Mouse (Mus musculus): ENCODE results near the gene Pik3r5. TPM values are rescaled to one million over a fixed set of nuclear protein-coding genes. Genes with fewer than 3 reads are reported as not detected.

Pik3r5 gene
- polyA plus RNA-seq, 1 experiment: 9.5 TPM

GRCm38 (mm10) chr11:68440965-68441364, 9.0 kb downstream of the Pik3r5 start:
- no peaks in the 10 kb centered on the region for H3K9me3 ChIP-seq
- H3K27me3 ChIP-seq (replicated peaks): peaks cover 35% of the 10 kb centered on the region
- no peaks in the 10 kb centered on the region for H3K4me1 ChIP-seq
- no peak overlapping the region for H3K4me3 ChIP-seq (replicated peaks)
- TF ChIP-seq FLI1 (IDR thresholded peaks at IDR 0.05; ENCODE audit: low read length) (no peak), GATA1 (IDR thresholded peaks at IDR 0.05; ENCODE audit: borderline replicate concordance, low read length) (no peak)
- H3K36me3 ChIP-seq (replicated peaks; ENCODE audit: low read length): no peaks in the 10 kb centered on the region

GRCm38 (mm10) chr11:68442346-68442745, 10.4 kb downstream of the Pik3r5 start:
- peaks cover 35% of the 10 kb centered on the region for H3K27me3 ChIP-seq (replicated peaks)
- no peaks in the 10 kb centered on the region for H3K4me1 ChIP-seq
- H3K4me3 ChIP-seq (replicated peaks): no peak overlapping the region
- no peaks in the 10 kb centered on the region for H3K9me3 ChIP-seq
- no peaks in the 10 kb centered on the region for H3K36me3 ChIP-seq (replicated peaks; ENCODE audit: low read length)
- TF ChIP-seq FLI1 (IDR thresholded peaks at IDR 0.05; ENCODE audit: low read length) (no peak), GATA1 (IDR thresholded peaks at IDR 0.05; ENCODE audit: borderline replicate concordance, low read length) (no peak)

DNA sequence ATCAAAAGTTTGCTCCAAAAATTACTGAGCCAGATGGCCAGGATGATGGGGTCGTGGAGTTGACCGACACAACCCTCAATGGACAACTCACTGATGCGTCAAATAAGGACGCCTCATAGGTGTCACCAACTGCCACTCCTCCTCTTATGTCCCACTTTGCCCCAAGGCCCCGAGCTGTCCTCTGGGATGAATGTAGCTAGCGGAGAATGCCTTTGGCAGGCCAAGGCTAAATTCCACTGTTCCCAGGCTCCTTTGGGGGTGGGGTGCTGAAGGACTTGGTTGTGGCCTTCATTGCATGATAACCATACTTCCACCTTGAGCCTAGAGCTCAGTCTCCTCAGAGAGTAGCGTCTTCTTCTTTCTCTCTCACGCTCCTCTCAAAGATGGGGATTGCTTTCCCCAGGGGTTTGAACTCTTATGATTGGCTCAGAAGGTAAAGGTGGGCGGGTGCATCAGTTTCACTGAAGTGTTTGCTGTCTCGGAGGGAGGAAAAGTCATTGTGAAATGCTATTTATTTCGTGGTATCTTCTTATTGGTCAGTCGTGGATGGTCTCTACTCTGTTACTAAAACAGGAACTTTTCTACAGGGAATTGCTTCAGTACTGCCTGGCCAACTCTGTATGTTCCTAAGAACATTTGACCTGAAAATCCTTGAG, 11.2 kb downstream of the Pik3r5 start:
- Histone ChIP-seq H3K4me3 (replicated peaks) (no peak overlapping the region), H3K4me1 (no peaks in the 10 kb centered on the region), H3K27me3 (replicated peaks) (peaks cover 34% of the 10 kb centered on the region), H3K36me3 (replicated peaks; ENCODE audit: low read length) (no peaks in the 10 kb centered on the region), H3K9me3 (no peaks in the 10 kb centered on the region)
- TF ChIP-seq FLI1 (IDR thresholded peaks at IDR 0.05; ENCODE audit: low read length) (no peak), GATA1 (IDR thresholded peaks at IDR 0.05; ENCODE audit: borderline replicate concordance, low read length) (no peak)

DNA sequence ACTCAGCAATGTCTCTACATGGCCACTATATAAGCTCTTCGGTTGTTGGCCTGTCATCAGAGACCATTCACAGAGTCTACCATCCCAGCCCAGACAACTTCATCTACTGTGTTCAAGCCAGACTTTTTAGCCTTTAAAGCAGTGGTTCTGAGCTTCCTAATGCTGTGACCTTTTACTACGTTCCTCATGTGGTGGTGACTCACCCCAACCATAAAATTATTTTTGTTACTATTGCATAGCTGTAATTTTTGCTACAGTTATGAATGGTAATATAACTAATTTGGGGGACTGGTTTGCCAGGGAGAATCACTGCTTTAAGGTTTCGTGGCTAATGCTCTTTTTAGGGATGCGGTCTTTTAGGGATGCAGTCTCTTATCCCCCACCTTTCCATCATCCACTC, 14.0 kb downstream of the Pik3r5 start:
- TF ChIP-seq GATA1 (IDR thresholded peaks at IDR 0.05; ENCODE audit: borderline replicate concordance, low read length): no peak
- no peak for TF ChIP-seq FLI1 (IDR thresholded peaks at IDR 0.05; ENCODE audit: low read length)
- no peaks in the 10 kb centered on the region for H3K9me3 ChIP-seq
- peaks cover 3% of the 10 kb centered on the region; the same call in 1 of the 2 replicates for H3K4me1 ChIP-seq
- H3K27me3 ChIP-seq (replicated peaks): peaks cover 34% of the 10 kb centered on the region
- no peaks in the 10 kb centered on the region for H3K36me3 ChIP-seq (replicated peaks; ENCODE audit: low read length)
- H3K4me3 ChIP-seq (replicated peaks): no peak overlapping the region

DNA sequence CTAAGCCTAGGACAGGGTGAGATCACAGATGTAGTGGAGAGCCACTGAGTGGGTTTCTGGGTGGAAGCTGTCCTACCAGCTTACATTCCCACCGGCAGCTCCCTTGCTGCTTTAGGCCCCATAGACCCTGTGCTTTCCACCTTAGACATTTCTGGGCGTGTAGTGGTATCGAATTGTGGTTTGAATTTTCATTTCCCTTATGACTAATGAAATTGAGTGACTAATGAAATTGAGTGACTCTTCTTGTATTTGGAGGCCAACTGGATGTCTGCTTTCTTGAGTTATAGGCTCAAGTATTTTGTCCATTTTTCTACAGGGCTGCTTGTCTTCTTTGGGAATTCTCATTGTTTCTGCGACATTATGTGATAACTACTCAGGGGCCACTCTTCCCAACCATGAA, 14.6 kb downstream of the Pik3r5 start:
- no peak overlapping the region for H3K4me3 ChIP-seq (replicated peaks)
- peaks cover 38% of the 10 kb centered on the region for H3K27me3 ChIP-seq (replicated peaks)
- TF ChIP-seq GATA1 (IDR thresholded peaks at IDR 0.05; ENCODE audit: borderline replicate concordance, low read length): no peak
- no peak for TF ChIP-seq FLI1 (IDR thresholded peaks at IDR 0.05; ENCODE audit: low read length)
- peaks cover 3% of the 10 kb centered on the region; the same call in 1 of the 2 replicates for H3K4me1 ChIP-seq
- H3K9me3 ChIP-seq: no peaks in the 10 kb centered on the region
- no peaks in the 10 kb centered on the region for H3K36me3 ChIP-seq (replicated peaks; ENCODE audit: low read length)

DNA sequence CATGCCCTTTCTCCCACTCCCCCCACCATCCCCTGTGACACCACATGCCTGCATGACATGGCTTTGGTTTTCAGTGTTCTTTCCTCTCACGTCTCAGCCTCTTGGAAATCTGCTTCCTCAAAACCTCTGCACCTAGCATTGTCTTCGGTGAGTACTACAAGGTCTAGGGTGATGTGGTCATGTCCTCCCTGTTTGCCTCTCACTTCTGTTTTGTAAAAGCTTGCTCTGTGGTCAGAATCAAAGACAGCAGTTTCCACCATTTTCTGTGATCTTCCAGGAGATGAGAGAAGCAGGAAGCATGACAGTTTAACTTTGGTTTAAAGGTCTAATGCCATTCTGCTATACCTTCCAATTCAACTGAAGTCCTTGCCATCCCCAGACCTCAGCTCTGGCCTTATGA, 15.3 kb downstream of the Pik3r5 start:
- peaks cover 3% of the 10 kb centered on the region; the same call in 1 of the 2 replicates for H3K4me1 ChIP-seq
- TF ChIP-seq GATA1 (IDR thresholded peaks at IDR 0.05; ENCODE audit: borderline replicate concordance, low read length): no peak
- TF ChIP-seq FLI1 (IDR thresholded peaks at IDR 0.05; ENCODE audit: low read length): no peak
- H3K9me3 ChIP-seq: no peaks in the 10 kb centered on the region
- no peak overlapping the region for H3K4me3 ChIP-seq (replicated peaks)
- H3K36me3 ChIP-seq (replicated peaks; ENCODE audit: low read length): no peaks in the 10 kb centered on the region
- H3K27me3 ChIP-seq (replicated peaks): peaks cover 39% of the 10 kb centered on the region

GRCm38 (mm10) chr11:68448356-68448755, 16.4 kb downstream of the Pik3r5 start:
- Histone ChIP-seq H3K4me3 (replicated peaks) (no peak overlapping the region), H3K9me3 (no peaks in the 10 kb centered on the region), H3K36me3 (replicated peaks; ENCODE audit: low read length) (no peaks in the 10 kb centered on the region), H3K4me1 (peaks cover 3% of the 10 kb centered on the region; the same call in 1 of the 2 replicates), H3K27me3 (replicated peaks) (peaks cover 41% of the 10 kb centered on the region)
- no peak for TF ChIP-seq FLI1 (IDR thresholded peaks at IDR 0.05; ENCODE audit: low read length)
- no peak for TF ChIP-seq GATA1 (IDR thresholded peaks at IDR 0.05; ENCODE audit: borderline replicate concordance, low read length)

DNA sequence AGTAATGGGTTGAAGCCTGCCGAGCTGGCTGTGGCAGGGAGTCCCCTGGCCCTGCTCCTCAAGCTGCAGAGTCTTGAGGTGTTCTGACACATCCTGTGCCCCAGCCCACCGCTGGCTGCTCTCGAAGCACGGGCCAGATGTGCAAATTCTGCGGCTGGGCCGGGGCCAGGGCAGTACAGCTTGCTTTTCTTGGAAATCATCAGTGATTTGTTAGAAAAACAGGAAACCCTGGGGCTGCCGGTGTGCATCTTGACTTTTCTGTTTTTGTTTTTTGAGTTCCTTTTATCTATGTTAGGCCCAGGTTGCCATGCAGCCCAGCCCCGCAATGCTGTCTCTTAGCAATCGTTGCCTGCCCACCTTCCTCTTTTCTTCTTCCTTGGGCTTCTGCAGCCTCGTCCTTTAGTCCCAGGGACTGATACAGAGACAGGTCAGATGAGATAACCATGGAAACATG, 19.4 kb downstream of the Pik3r5 start:
- Histone ChIP-seq H3K4me3 (replicated peaks) (no peak overlapping the region), H3K4me1 (peaks cover 3% of the 10 kb centered on the region; the same call in 1 of the 2 replicates), H3K36me3 (replicated peaks; ENCODE audit: low read length) (no peaks in the 10 kb centered on the region), H3K27me3 (replicated peaks) (peaks cover 34% of the 10 kb centered on the region), H3K9me3 (no peaks in the 10 kb centered on the region)
- no peak for TF ChIP-seq FLI1 (IDR thresholded peaks at IDR 0.05; ENCODE audit: low read length)
- TF ChIP-seq GATA1 (IDR thresholded peaks at IDR 0.05; ENCODE audit: borderline replicate concordance, low read length): no peak

GRCm38 (mm10) chr11:68451747-68452405, 20.0 kb downstream of the Pik3r5 start:
- TF ChIP-seq FLI1 (IDR thresholded peaks at IDR 0.05; ENCODE audit: low read length) (no peak), GATA1 (IDR thresholded peaks at IDR 0.05; ENCODE audit: borderline replicate concordance, low read length) (no peak)
- Histone ChIP-seq H3K9me3 (no peaks in the 10 kb centered on the region), H3K36me3 (replicated peaks; ENCODE audit: low read length) (no peaks in the 10 kb centered on the region), H3K4me3 (replicated peaks) (no peak overlapping the region), H3K27me3 (replicated peaks) (peaks cover 34% of the 10 kb centered on the region), H3K4me1 (peaks cover 3% of the 10 kb centered on the region; the same call in 1 of the 2 replicates)

DNA sequence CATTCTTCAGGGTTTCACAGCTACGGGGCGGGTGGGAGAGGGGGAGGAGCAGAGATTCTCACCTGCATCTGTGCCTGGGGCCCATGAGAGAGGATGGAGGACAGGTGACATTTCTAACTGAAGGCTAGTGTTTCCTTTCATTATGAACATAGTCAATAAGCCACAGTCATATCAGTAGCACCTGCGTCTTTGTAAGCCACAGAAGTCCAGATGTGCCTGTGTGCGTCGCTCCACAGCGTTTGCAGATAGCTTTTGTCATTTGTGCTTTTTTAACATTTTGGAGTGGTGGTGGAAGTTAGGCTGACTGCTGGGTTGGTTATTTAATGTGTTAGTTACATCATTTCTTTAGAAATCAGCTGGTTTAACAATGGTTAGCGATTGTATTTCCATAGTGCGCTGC, 20.8 kb downstream of the Pik3r5 start:
- Histone ChIP-seq H3K27me3 (replicated peaks) (peaks cover 36% of the 10 kb centered on the region), H3K4me1 (peaks cover 3% of the 10 kb centered on the region; the same call in 1 of the 2 replicates), H3K4me3 (replicated peaks) (no peak overlapping the region), H3K9me3 (no peaks in the 10 kb centered on the region), H3K36me3 (replicated peaks; ENCODE audit: low read length) (no peaks in the 10 kb centered on the region)
- TF ChIP-seq FLI1 (IDR thresholded peaks at IDR 0.05; ENCODE audit: low read length): no peak
- no peak for TF ChIP-seq GATA1 (IDR thresholded peaks at IDR 0.05; ENCODE audit: borderline replicate concordance, low read length)
